8 mouse cellular contexts compared by ENCODE assay signal in genomic region chr4:155943534-155944249, GRCm38 (mm10). TPM values are rescaled to one million over a fixed set of nuclear protein-coding genes. Genes with fewer than 3 reads are reported as not detected.
DNase-seq lines count a peak whose midpoint lies in the region; ATAC-seq and TF ChIP-seq lines count a peak whose summit lies in the region.

Gene Ube2j2 (plus strand): TSS chr4:155943831.

- H3K27ac ChIP-seq in heart, embryonic 12.5 days (ENCODE audit: poor library complexity, severe bottlenecking), result peak within 1 kb of the TSS; percentile 79
- peak within 1 kb of the TSS; percentile 88 for H3K27ac ChIP-seq in kidney, postnatal 0 days
- peak within 1 kb of the TSS; percentile 80 for H3K27ac ChIP-seq in liver, embryonic 11.5 days (ENCODE audit: low read depth, low read length)
- H3K27ac ChIP-seq in stomach, embryonic 14.5 days (ENCODE audit: low read length), result peak within 1 kb of the TSS; percentile 84

- peak within 1 kb of the TSS; percentile 98 for H3K4me2 ChIP-seq in heart, embryonic 12.5 days
- peak within 1 kb of the TSS; percentile 95 for H3K4me2 ChIP-seq in kidney, postnatal 0 days (ENCODE audit: low read length)
- peak within 1 kb of the TSS; percentile 96 for H3K4me2 ChIP-seq in liver, embryonic 11.5 days
- peak within 1 kb of the TSS; percentile 91 for H3K4me2 ChIP-seq in stomach, embryonic 14.5 days (replicated peaks; ENCODE audit: low read depth, low read length)

- peak within 1 kb of the TSS; percentile 93 for H3K9ac ChIP-seq in heart, embryonic 12.5 days
- H3K9ac ChIP-seq in kidney, postnatal 0 days (ENCODE audit: low read depth, low read length), result peak within 1 kb of the TSS; percentile 89
- peak within 1 kb of the TSS; percentile 90 for H3K9ac ChIP-seq in liver, embryonic 11.5 days (ENCODE audit: low read depth, low read length)
- peak within 1 kb of the TSS; percentile 92 for H3K9ac ChIP-seq in stomach, embryonic 14.5 days (replicated peaks; ENCODE audit: low read depth, low read length)

- peaks cover 18% of the 10 kb centered on the region for H3K36me3 ChIP-seq in heart, embryonic 12.5 days
- H3K36me3 ChIP-seq in kidney, postnatal 0 days (ENCODE audit: insufficient read depth, low read length), result 0 out of 2 replicates have a peak, but pooled peaks cover 15% of the 10 kb centered on the region
- peaks cover 16% of the 10 kb centered on the region for H3K36me3 ChIP-seq in liver, embryonic 11.5 days (ENCODE audit: control insufficient read depth, insufficient read depth, low read length)
- H3K36me3 ChIP-seq in stomach, embryonic 14.5 days (ENCODE audit: control insufficient read depth, insufficient read depth, low read length), result peaks cover 13% of the 10 kb centered on the region

- peak; percentile 94 for DNase-seq in CD4-positive helper T cell, adult 2 months (ENCODE audit: low read depth, low spot score)
- peak; percentile 86 for DNase-seq in brain, embryonic 18.5 days (ENCODE audit: low read depth, low spot score)
- DNase-seq in kidney, postnatal 0 days (ENCODE audit: low spot score), result peak; percentile 98
- DNase-seq in liver, embryonic 11.5 days (ENCODE audit: low spot score), result peak; percentile 99
- peak; percentile 95 for DNase-seq in naive thymus-derived CD4-positive, alpha-beta T cell, adult 2 months (ENCODE audit: low read depth)

- H3K4me3 ChIP-seq in heart, embryonic 12.5 days, result peak within 1 kb of the TSS; percentile 83
- H3K4me3 ChIP-seq in kidney, postnatal 0 days (replicated peaks; ENCODE audit: low read depth, low read length), result peak within 1 kb of the TSS; percentile 85
- peak within 1 kb of the TSS; percentile 94 for H3K4me3 ChIP-seq in liver, embryonic 11.5 days (ENCODE audit: low read depth, low read length)
- H3K4me3 ChIP-seq in stomach, embryonic 14.5 days (ENCODE audit: low read depth, low read length), result peak within 1 kb of the TSS; percentile 96

- no peaks in the 10 kb centered on the region for H3K9me3 ChIP-seq in heart, embryonic 12.5 days (replicated peaks)
- H3K9me3 ChIP-seq in kidney, postnatal 0 days (replicated peaks; ENCODE audit: low read length), result no peaks in the 10 kb centered on the region
- no peaks in the 10 kb centered on the region for H3K9me3 ChIP-seq in liver, embryonic 11.5 days (ENCODE audit: control insufficient read depth, low read length)
- no peaks in the 10 kb centered on the region for H3K9me3 ChIP-seq in stomach, embryonic 14.5 days (ENCODE audit: control insufficient read depth, low read depth, low read length)

- H3K27me3 ChIP-seq in heart, embryonic 12.5 days (replicated peaks), result peaks cover 3% of the 10 kb centered on the region; the same call in 1 of the 2 replicates
- H3K27me3 ChIP-seq in kidney, postnatal 0 days (ENCODE audit: insufficient read depth, low read length), result no peaks in the 10 kb centered on the region
- no peaks in the 10 kb centered on the region for H3K27me3 ChIP-seq in liver, embryonic 11.5 days (replicated peaks; ENCODE audit: control insufficient read depth, insufficient read depth, low read length)
- no peaks in the 10 kb centered on the region for H3K27me3 ChIP-seq in stomach, embryonic 14.5 days (ENCODE audit: control insufficient read depth, insufficient read depth, low read length)

- no peak for TF ChIP-seq CTCF in kidney, postnatal 0 days (IDR thresholded peaks at IDR 0.05; ENCODE audit: low read depth)

- under 1% methylated on average over 79 of the region's 85 CpGs for WGBS in heart, embryonic 12.5 days
- WGBS in kidney, postnatal 0 days, result under 1% methylated on average over 69 of the region's 85 CpGs
- under 1% methylated on average over 84 of the region's 85 CpGs for WGBS in liver, embryonic 11.5 days
- WGBS in stomach, embryonic 14.5 days, result under 1% methylated on average over 67 of the region's 85 CpGs

- ATAC-seq in erythroid progenitor cell, adult 5-6 weeks (replicated peaks; ENCODE audit: low FRiP score, poor library complexity, severe bottlenecking), result peak; percentile 98
- peak; percentile 99 for ATAC-seq in heart, embryonic 12.5 days (ENCODE audit: insufficient number of reproducible peaks, low FRiP score)
- ATAC-seq in kidney, postnatal 0 days (replicated peaks; ENCODE audit: low FRiP score, low read depth), result peak; percentile 99
- peak; percentile 96 for ATAC-seq in liver, embryonic 11.5 days (replicated peaks; ENCODE audit: low FRiP score)
- ATAC-seq in stomach, embryonic 14.5 days (ENCODE audit: insufficient number of reproducible peaks, insufficient read depth, low FRiP score, low read depth), result peak; percentile 99

- H3K4me1 ChIP-seq in heart, embryonic 12.5 days (replicated peaks), result peaks cover 17% of the 10 kb centered on the region
- peaks cover 13% of the 10 kb centered on the region for H3K4me1 ChIP-seq in kidney, postnatal 0 days (replicated peaks; ENCODE audit: insufficient read depth, low read length)
- H3K4me1 ChIP-seq in liver, embryonic 11.5 days (replicated peaks; ENCODE audit: control insufficient read depth, insufficient read depth, low read length), result peaks cover 15% of the 10 kb centered on the region
- H3K4me1 ChIP-seq in stomach, embryonic 14.5 days (ENCODE audit: control insufficient read depth, insufficient read depth, low read length), result peaks cover 12% of the 10 kb centered on the region

RNA-seq across cellular contexts. Expression of gene Ube2j2, which starts in this region (rescaled TPM):
- total RNA-seq in erythroid progenitor cell, adult 5-6 weeks (2015; ENCODE audit: low replicate concordance), result 19.1 and 47.8 TPM in 2 replicates
- 53.7 and 91.5 TPM in 2 replicates for total RNA-seq in erythroid progenitor cell, adult 5-6 weeks (2017; ENCODE audit: low replicate concordance)
- polyA plus RNA-seq in heart, embryonic 12.5 days (2016; fragmentation: Nextera tagmentation; extraction: Ambion mirVana), result 101 and 107 TPM in 2 replicates
- 99.7 and 108 TPM in 2 replicates for polyA plus RNA-seq in kidney, postnatal 0 days (2015; fragmentation: Nextera tagmentation; extraction: Ambion mirVana)
- polyA plus RNA-seq in liver, embryonic 11.5 days (2014; fragmentation: Nextera tagmentation; extraction: Ambion mirVana), result 123 TPM in 2 replicates
- polyA plus RNA-seq in stomach, embryonic 14.5 days (2014; fragmentation: Nextera tagmentation; extraction: Ambion mirVana), result 107 TPM in 2 replicates

Comparison
In these comparisons a context has a peak if more than half of its experiments do, and no peak if none do; other contexts are left out.
1. Peak in every context shown above with its lines: DNase-seq, ATAC-seq, H3K4me3 ChIP-seq and H3K27ac ChIP-seq.